ENCODE assay signal across 9 mouse cellular contexts in the genomic region with DNA sequence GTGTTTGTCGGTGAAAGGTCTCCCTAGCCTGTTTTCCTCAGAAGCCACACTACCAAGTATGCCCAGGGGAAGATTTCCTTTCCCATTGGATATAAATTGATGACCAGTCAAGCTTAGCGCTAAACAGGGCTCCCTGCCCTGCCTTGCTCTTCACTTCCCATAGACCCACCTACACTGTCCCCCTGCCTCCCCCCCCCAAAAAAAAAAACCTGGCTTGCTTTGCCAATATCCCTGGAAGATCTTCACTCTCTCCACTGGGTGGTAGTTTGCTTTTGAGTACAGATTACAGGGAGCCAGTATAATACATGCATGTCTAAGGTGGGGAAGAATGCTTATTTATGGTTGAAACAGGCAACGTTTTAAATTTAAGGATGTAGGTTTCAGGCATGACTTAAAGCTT. TPM values are rescaled to one million over a fixed set of nuclear protein-coding genes. Genes with fewer than 3 reads are reported as not detected.
A peak's percentile ranks its signal among the peaks of the same experiment; 100 is the strongest.
DNase-seq lines count a peak whose midpoint lies in the region; ATAC-seq and TF ChIP-seq lines count a peak whose summit lies in the region.
"Had no signal": no experiment of that assay in that cellular context is flagged by ENCODE, and none has a peak within 500 bp of the region (broad histone marks: within the 10 kb centered on the region; RNA-seq: fewer than 3 reads in every experiment).

No protein-coding gene starts in this region.

- ATAC-seq in intestine, embryonic 15.5 days = no peak
- no peak for ATAC-seq in intestine, postnatal 0 days
- ATAC-seq in forebrain, embryonic 14.5 days = no peak
- no peak for ATAC-seq in midbrain, embryonic 13.5 days
- no peak for ATAC-seq in liver, embryonic 11.5 days (replicated peaks; ENCODE audit: low FRiP score)

- no peak for TF ChIP-seq CTCF in intestine, postnatal 0 days (IDR thresholded peaks at IDR 0.05; ENCODE audit: low read depth)

- H3K4me2 ChIP-seq in intestine, embryonic 15.5 days (replicated peaks) = peak overlapping the region; percentile 93
- H3K4me2 ChIP-seq in intestine, postnatal 0 days (replicated peaks; ENCODE audit: low read depth) = no peak overlapping the region
- peak overlapping the region; percentile 90 for H3K4me2 ChIP-seq in forebrain, embryonic 14.5 days (ENCODE audit: low read length)
- peak overlapping the region; percentile 64 for H3K4me2 ChIP-seq in midbrain, embryonic 13.5 days (replicated peaks)
- no peak overlapping the region for H3K4me2 ChIP-seq in liver, embryonic 11.5 days

- H3K36me3 ChIP-seq in intestine, embryonic 15.5 days = no peaks in the 10 kb centered on the region
- H3K36me3 ChIP-seq in intestine, postnatal 0 days (ENCODE audit: control insufficient read depth, insufficient read depth) = no peaks in the 10 kb centered on the region
- no peaks in the 10 kb centered on the region for H3K36me3 ChIP-seq in forebrain, embryonic 14.5 days (ENCODE audit: control insufficient read depth, insufficient read depth, low read length)
- no peaks in the 10 kb centered on the region for H3K36me3 ChIP-seq in midbrain, embryonic 13.5 days
- no peaks in the 10 kb centered on the region for H3K36me3 ChIP-seq in liver, embryonic 11.5 days (ENCODE audit: control insufficient read depth, insufficient read depth, low read length)

- no peak overlapping the region for H3K9ac ChIP-seq in intestine, embryonic 15.5 days
- H3K9ac ChIP-seq in intestine, postnatal 0 days (ENCODE audit: low read depth, low read length) = no peak overlapping the region
- H3K9ac ChIP-seq in forebrain, embryonic 14.5 days (ENCODE audit: low read length) = peak overlapping the region; percentile 79
- peak overlapping the region; percentile 76 for H3K9ac ChIP-seq in midbrain, embryonic 13.5 days (replicated peaks)
- H3K9ac ChIP-seq in liver, embryonic 11.5 days (ENCODE audit: low read depth, low read length) = no peak overlapping the region

- H3K4me3 ChIP-seq in intestine, embryonic 15.5 days (replicated peaks) = no peak overlapping the region
- no peak overlapping the region for H3K4me3 ChIP-seq in intestine, postnatal 0 days (ENCODE audit: low read depth, low read length)
- peak overlapping the region; percentile 68 for H3K4me3 ChIP-seq in forebrain, embryonic 14.5 days (ENCODE audit: low read depth, low read length)
- H3K4me3 ChIP-seq in midbrain, embryonic 13.5 days (replicated peaks) = peak overlapping the region; percentile 56
- H3K4me3 ChIP-seq in liver, embryonic 11.5 days (ENCODE audit: low read depth, low read length) = no peak overlapping the region

- peak; percentile 8 for DNase-seq in embryo, embryonic 10.5 days (ENCODE audit: low spot score)
- DNase-seq in forebrain, embryonic 14.5 days (ENCODE audit: low spot score) = peak; percentile 62
- no peak for DNase-seq in lung, postnatal 10 days
- DNase-seq in liver, embryonic 11.5 days (ENCODE audit: low spot score) = no peak
- DNase-seq in left cerebral cortex, adult 8-10 months (ENCODE audit: low spot score in 2 of 2) = no peak
- DNase-seq: gastrocnemius, postnatal 14 days had no signal

- H3K27ac ChIP-seq in intestine, embryonic 15.5 days = no peak overlapping the region
- no peak overlapping the region for H3K27ac ChIP-seq in intestine, postnatal 0 days (ENCODE audit: low read depth, low read length)
- H3K27ac ChIP-seq in forebrain, embryonic 14.5 days (ENCODE audit: low read depth, low read length) = no peak overlapping the region
- peak overlapping the region; percentile 96 for H3K27ac ChIP-seq in midbrain, embryonic 13.5 days
- no peak overlapping the region for H3K27ac ChIP-seq in liver, embryonic 11.5 days (ENCODE audit: low read depth, low read length)

- WGBS in intestine, embryonic 15.5 days = 20% methylated on average over 3 of the region's 3 CpGs
- WGBS in intestine, postnatal 0 days = 20% methylated on average over 3 of the region's 3 CpGs
- 14% methylated on average over 3 of the region's 3 CpGs for WGBS in forebrain, embryonic 14.5 days
- 15% methylated on average over 3 of the region's 3 CpGs for WGBS in midbrain, embryonic 13.5 days
- 25% methylated on average over 3 of the region's 3 CpGs for WGBS in liver, embryonic 11.5 days

- peaks cover 8% of the 10 kb centered on the region; the same call in 1 of the 2 replicates for H3K4me1 ChIP-seq in intestine, embryonic 15.5 days (replicated peaks)
- no peaks in the 10 kb centered on the region for H3K4me1 ChIP-seq in intestine, postnatal 0 days (replicated peaks; ENCODE audit: control insufficient read depth, insufficient read depth, low read length)
- peaks cover 7% of the 10 kb centered on the region; the same call in 1 of the 2 replicates for H3K4me1 ChIP-seq in forebrain, embryonic 14.5 days (ENCODE audit: control insufficient read depth, insufficient read depth, low read length)
- H3K4me1 ChIP-seq in midbrain, embryonic 13.5 days (replicated peaks) = peaks cover 43% of the 10 kb centered on the region
- H3K4me1 ChIP-seq in liver, embryonic 11.5 days (replicated peaks; ENCODE audit: control insufficient read depth, insufficient read depth, low read length) = no peaks in the 10 kb centered on the region

- peaks cover 15% of the 10 kb centered on the region for H3K27me3 ChIP-seq in intestine, embryonic 15.5 days (replicated peaks)
- H3K27me3 ChIP-seq in intestine, postnatal 0 days (replicated peaks; ENCODE audit: control insufficient read depth, insufficient read depth, low read length) = peaks cover 34% of the 10 kb centered on the region
- no peaks in the 10 kb centered on the region for H3K27me3 ChIP-seq in forebrain, embryonic 14.5 days (replicated peaks; ENCODE audit: control insufficient read depth, insufficient read depth, low read length)
- 0 out of 2 replicates have a peak, but pooled peaks cover 4% of the 10 kb centered on the region for H3K27me3 ChIP-seq in midbrain, embryonic 13.5 days
- peaks cover 46% of the 10 kb centered on the region for H3K27me3 ChIP-seq in liver, embryonic 11.5 days (replicated peaks; ENCODE audit: control insufficient read depth, insufficient read depth, low read length)

- no peaks in the 10 kb centered on the region for H3K9me3 ChIP-seq in intestine, embryonic 15.5 days
- no peaks in the 10 kb centered on the region for H3K9me3 ChIP-seq in intestine, postnatal 0 days (ENCODE audit: control insufficient read depth)
- no peaks in the 10 kb centered on the region for H3K9me3 ChIP-seq in forebrain, embryonic 14.5 days (replicated peaks; ENCODE audit: control insufficient read depth, low read length)
- no peaks in the 10 kb centered on the region for H3K9me3 ChIP-seq in midbrain, embryonic 13.5 days
- no peaks in the 10 kb centered on the region for H3K9me3 ChIP-seq in liver, embryonic 11.5 days (ENCODE audit: control insufficient read depth, low read length)

RNA-seq across cellular contexts. Expression of gene Negr1, which starts 1.8 kb away (rescaled TPM):
- polyA plus RNA-seq in intestine, embryonic 15.5 days (2015; fragmentation: Nextera tagmentation; extraction: Ambion mirVana) = 3.0 and 3.8 TPM in 2 replicates
- polyA plus RNA-seq in intestine, postnatal 0 days (2015; fragmentation: Nextera tagmentation; extraction: Ambion mirVana) = 1.2 and 2.0 TPM in 2 replicates
- polyA plus RNA-seq in forebrain, embryonic 14.5 days (2014; fragmentation: Nextera tagmentation; extraction: Ambion mirVana) = 28.3 and 35.2 TPM in 2 replicates
- 34.1 and 34.3 TPM in 2 replicates for polyA plus RNA-seq in midbrain, embryonic 13.5 days (2015; fragmentation: Nextera tagmentation; extraction: Ambion mirVana)
- polyA plus RNA-seq in liver, embryonic 11.5 days (2014; fragmentation: Nextera tagmentation; extraction: Ambion mirVana) = 1.4 and 1.7 TPM in 2 replicates
- 100 to 1,000 TPM; 161 to 204 (median 191) TPM for total RNA-seq in left cerebral cortex, adult 8-10 months (2022)

Comparison
In these comparisons a context has a peak if more than half of its experiments do, and no peak if none do; other contexts are left out.
1. H3K4me2 ChIP-seq: peak in intestine, embryonic 15.5 days (single experiment), forebrain, embryonic 14.5 days (single experiment) and midbrain, embryonic 13.5 days (single experiment); none in intestine, postnatal 0 days (single experiment) and liver, embryonic 11.5 days (single experiment).
2. H3K4me3 ChIP-seq: peak in forebrain, embryonic 14.5 days (single experiment) and midbrain, embryonic 13.5 days (single experiment); none in intestine, embryonic 15.5 days (single experiment), intestine, postnatal 0 days (single experiment) and liver, embryonic 11.5 days (single experiment).
3. H3K9ac ChIP-seq: peak in forebrain, embryonic 14.5 days (single experiment) and midbrain, embryonic 13.5 days (single experiment); none in intestine, embryonic 15.5 days (single experiment), intestine, postnatal 0 days (single experiment) and liver, embryonic 11.5 days (single experiment).
4. DNase-seq: peak in embryo, embryonic 10.5 days (single experiment) and forebrain, embryonic 14.5 days (single experiment); none in lung, postnatal 10 days (single experiment), liver, embryonic 11.5 days (single experiment) and left cerebral cortex, adult 8-10 months (0 of 2).